Mouse (Mus musculus): ENCODE measurements around the gene Qrfp. TPM values are rescaled to one million over a fixed set of nuclear protein-coding genes. Genes with fewer than 3 reads are reported as not detected.

Gene Qrfp
- not detected in 2 replicates for polyA plus RNA-seq (2012; rRNA removed)

- no peak for DNase-seq
- peaks cover 5% of the 10 kb centered on the region; the same call in 1 of the 2 replicates for H3K4me1 ChIP-seq (ENCODE audit: control insufficient read depth, insufficient read depth, low read length)
- WGBS, result 66% methylated on average over 12 of the region's 12 CpGs
- TF ChIP-seq POLR2A (IDR thresholded peaks at IDR 0.05; ENCODE audit: borderline replicate concordance, insufficient read depth, low read length) (no peak), CTCF (IDR thresholded peaks at IDR 0.05; ENCODE audit: borderline replicate concordance, insufficient read depth, low read depth, low read length) (no peak)
- no peak within 1 kb of the TSS for H3K27ac ChIP-seq (ENCODE audit: insufficient read depth, low read length)
- H3K4me3 ChIP-seq (replicated peaks; ENCODE audit: insufficient read depth, low read depth, low read length), result no peak within 1 kb of the TSS
- no peaks in the 10 kb centered on the region for H3K27me3 ChIP-seq (ENCODE audit: control insufficient read depth, insufficient read depth, low read length)
Measured at GRCm38 (mm10) chr2:31810444-31810843, at the start of gene Qrfp. TSS of gene Qrfp (minus strand) at chr2:31810580.

DNA sequence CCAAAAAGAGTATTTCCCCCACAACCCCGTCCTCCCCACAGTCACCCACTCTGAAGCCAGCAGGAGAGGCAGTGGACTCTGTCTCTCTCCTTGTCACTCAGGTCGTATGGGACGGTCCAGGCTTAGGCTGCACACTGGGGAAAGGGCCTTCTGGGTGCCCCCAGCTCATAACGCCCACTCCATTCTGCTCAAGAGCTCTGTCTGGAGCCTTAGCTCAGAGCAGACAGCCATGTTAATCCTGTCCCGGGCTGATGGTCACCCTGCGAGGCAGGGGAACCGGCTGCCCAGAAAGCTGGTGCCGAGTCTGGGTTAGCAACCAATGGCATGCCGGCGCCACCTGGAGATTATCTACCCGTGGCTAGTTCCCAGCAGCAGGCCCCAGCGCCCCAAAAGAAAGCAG is 48.1 kb upstream of the Qrfp start:
- Histone ChIP-seq H3K4me3 (replicated peaks; ENCODE audit: insufficient read depth, low read depth, low read length) (no peak overlapping the region), H3K27ac (ENCODE audit: insufficient read depth, low read length) (no peak overlapping the region), H3K27me3 (ENCODE audit: control insufficient read depth, insufficient read depth, low read length) (no peaks in the 10 kb centered on the region), H3K4me1 (ENCODE audit: control insufficient read depth, insufficient read depth, low read length) (no peaks in the 10 kb centered on the region)
- no peak for DNase-seq
- 38% methylated on average over 12 of the region's 12 CpGs for WGBS
- TF ChIP-seq CTCF (IDR thresholded peaks at IDR 0.05; ENCODE audit: borderline replicate concordance, insufficient read depth, low read depth, low read length) (no peak), POLR2A (IDR thresholded peaks at IDR 0.05; ENCODE audit: borderline replicate concordance, insufficient read depth, low read length) (no peak)

- Histone ChIP-seq H3K27me3 (ENCODE audit: control insufficient read depth, insufficient read depth, low read length) (no peaks in the 10 kb centered on the region), H3K4me3 (replicated peaks; ENCODE audit: insufficient read depth, low read depth, low read length) (no peak overlapping the region), H3K27ac (ENCODE audit: insufficient read depth, low read length) (no peak overlapping the region), H3K4me1 (ENCODE audit: control insufficient read depth, insufficient read depth, low read length) (no peaks in the 10 kb centered on the region)
- peak; percentile 10 to 23 for DNase-seq
- no peak for TF ChIP-seq CTCF (IDR thresholded peaks at IDR 0.05; ENCODE audit: borderline replicate concordance, insufficient read depth, low read depth, low read length)
- TF ChIP-seq POLR2A (IDR thresholded peaks at IDR 0.05; ENCODE audit: borderline replicate concordance, insufficient read depth, low read length), result no peak
- 24% methylated on average over 6 of the region's 6 CpGs for WGBS
Measured at GRCm38 (mm10) chr2:31857180-31857579, 46.8 kb upstream of the Qrfp start.

GRCm38 (mm10) chr2:31855991-31856390 is 45.6 kb upstream of the Qrfp start:
- Histone ChIP-seq H3K4me1 (ENCODE audit: control insufficient read depth, insufficient read depth, low read length) (no peaks in the 10 kb centered on the region), H3K27ac (ENCODE audit: insufficient read depth, low read length) (no peak overlapping the region), H3K4me3 (replicated peaks; ENCODE audit: insufficient read depth, low read depth, low read length) (no peak overlapping the region), H3K27me3 (ENCODE audit: control insufficient read depth, insufficient read depth, low read length) (no peaks in the 10 kb centered on the region)
- DNase-seq, result no peak
- TF ChIP-seq CTCF (IDR thresholded peaks at IDR 0.05; ENCODE audit: borderline replicate concordance, insufficient read depth, low read depth, low read length) (no peak), POLR2A (IDR thresholded peaks at IDR 0.05; ENCODE audit: borderline replicate concordance, insufficient read depth, low read length) (no peak)
- 93% methylated on average over 8 of the region's 8 CpGs for WGBS

GRCm38 (mm10) chr2:31850141-31850540 is 39.8 kb upstream of the Qrfp start:
- Histone ChIP-seq H3K27ac (ENCODE audit: insufficient read depth, low read length) (no peak overlapping the region), H3K27me3 (ENCODE audit: control insufficient read depth, insufficient read depth, low read length) (no peaks in the 10 kb centered on the region; the same call in 1 of the 2 replicates), H3K4me1 (ENCODE audit: control insufficient read depth, insufficient read depth, low read length) (no peaks in the 10 kb centered on the region; the same call in 1 of the 2 replicates), H3K4me3 (replicated peaks; ENCODE audit: insufficient read depth, low read depth, low read length) (no peak overlapping the region)
- DNase-seq, result no peak
- WGBS, result 16% methylated on average over 12 of the region's 12 CpGs
- TF ChIP-seq POLR2A (IDR thresholded peaks at IDR 0.05; ENCODE audit: borderline replicate concordance, insufficient read depth, low read length) (no peak), CTCF (IDR thresholded peaks at IDR 0.05; ENCODE audit: borderline replicate concordance, insufficient read depth, low read depth, low read length) (no peak)

GRCm38 (mm10) chr2:31847908-31848307 is 37.5 kb upstream of the Qrfp start:
- peak; percentile 76; the same call in 1 of the 2 replicates for TF ChIP-seq CTCF (IDR thresholded peaks at IDR 0.05; ENCODE audit: borderline replicate concordance, insufficient read depth, low read depth, low read length)
- TF ChIP-seq POLR2A (IDR thresholded peaks at IDR 0.05; ENCODE audit: borderline replicate concordance, insufficient read depth, low read length), result no peak
- H3K27me3 ChIP-seq (ENCODE audit: control insufficient read depth, insufficient read depth, low read length), result no peaks in the 10 kb centered on the region; the same call in 1 of the 2 replicates
- no peaks in the 10 kb centered on the region; the same call in 1 of the 2 replicates for H3K4me1 ChIP-seq (ENCODE audit: control insufficient read depth, insufficient read depth, low read length)
- peak; percentile 48 to 63 for DNase-seq
- 47% methylated on average over 6 of the region's 6 CpGs for WGBS
- no peak overlapping the region for H3K27ac ChIP-seq (ENCODE audit: insufficient read depth, low read length)
- H3K4me3 ChIP-seq (replicated peaks; ENCODE audit: insufficient read depth, low read depth, low read length), result no peak overlapping the region

GRCm38 (mm10) chr2:31846692-31847660 is 36.6 kb upstream of the Qrfp start:
- H3K4me1 ChIP-seq (ENCODE audit: control insufficient read depth, insufficient read depth, low read length), result no peaks in the 10 kb centered on the region; the same call in 1 of the 2 replicates
- no peak overlapping the region for H3K27ac ChIP-seq (ENCODE audit: insufficient read depth, low read length)
- 15% methylated on average over 35 of the region's 35 CpGs for WGBS
- H3K27me3 ChIP-seq (ENCODE audit: control insufficient read depth, insufficient read depth, low read length), result no peaks in the 10 kb centered on the region; the same call in 1 of the 2 replicates
- peak; percentile 15 to 27 for DNase-seq
- no peak overlapping the region for H3K4me3 ChIP-seq (replicated peaks; ENCODE audit: insufficient read depth, low read depth, low read length)
- no peak for TF ChIP-seq POLR2A (IDR thresholded peaks at IDR 0.05; ENCODE audit: borderline replicate concordance, insufficient read depth, low read length)
- TF ChIP-seq CTCF (IDR thresholded peaks at IDR 0.05; ENCODE audit: borderline replicate concordance, insufficient read depth, low read depth, low read length), result no peak

Data from cerebellum, adult 2 months (tissue).